Mouse (Mus musculus): Measurements from ENCODE around the gene Gm10799. TPM values are rescaled to one million over a fixed set of nuclear protein-coding genes. Genes with fewer than 3 reads are reported as not detected.
"Not testable (repeated sequence)": the region's sequence is repeated elsewhere in the genome, so short reads cannot be mapped to it uniquely, and the experiment has no call there.

Gene Gm10799
- polyA plus RNA-seq, 1 experiment, result not detected

DNA sequence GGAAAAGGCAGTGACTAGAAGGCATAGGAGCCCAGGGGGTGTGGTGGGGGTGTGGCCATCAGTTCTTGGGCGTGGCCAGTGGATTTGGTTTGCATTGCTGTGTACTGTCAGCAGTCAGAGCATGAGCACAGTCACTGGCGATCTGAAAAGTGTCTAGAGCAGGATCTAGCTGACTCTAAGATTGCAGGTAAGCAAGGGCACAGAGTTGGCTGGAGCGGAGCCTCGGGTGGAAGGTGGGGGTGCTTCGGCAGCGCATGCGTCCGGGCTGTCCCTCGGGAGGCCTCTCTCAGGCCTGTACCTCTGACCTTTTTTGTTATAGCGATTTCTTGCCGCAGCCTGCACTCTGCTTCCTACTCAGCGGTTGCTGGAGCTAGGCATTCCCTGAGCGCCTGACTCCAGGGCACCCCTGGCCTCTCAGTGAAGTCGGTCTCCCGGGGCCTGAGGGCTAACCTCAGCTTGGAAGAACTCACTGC is 27.4 kb upstream of the Gm10799 start, which contains the start of gene Cd59a:
TSS of gene Cd59a (plus strand) at position 61 of the 473 bp plus-strand sequence.
- peak; percentile 48 for TF ChIP-seq POLR2A (IDR thresholded peaks at IDR 0.05; ENCODE audit: low read depth, low read length)
- TF ChIP-seq CTCF (conservative IDR thresholded peaks at IDR 0.05; ENCODE audit: insufficient read depth, insufficient read length, low read depth, low read length), result no peak
- H3K4me3 ChIP-seq (ENCODE audit: insufficient read depth, low read depth, low read length), result peak within 1 kb of the TSS; percentile 79
- peak within 1 kb of the TSS; percentile 94 for H3K27ac ChIP-seq (ENCODE audit: insufficient read depth, low read depth, low read length)
- H3K4me1 ChIP-seq (ENCODE audit: control insufficient read depth, insufficient read depth, low read length), result no peaks in the 10 kb centered on the region; the same call in 1 of the 2 replicates
- H3K36me3 ChIP-seq (ENCODE audit: control insufficient read depth, insufficient read depth, low read length), result no peaks in the 10 kb centered on the region
- WGBS, result 3% methylated on average over 15 of the region's 15 CpGs
- DNase-seq, result peak; percentile 95
- no peaks in the 10 kb centered on the region for H3K27me3 ChIP-seq (replicated peaks; ENCODE audit: control insufficient read depth, insufficient read depth, low read length)

DNA sequence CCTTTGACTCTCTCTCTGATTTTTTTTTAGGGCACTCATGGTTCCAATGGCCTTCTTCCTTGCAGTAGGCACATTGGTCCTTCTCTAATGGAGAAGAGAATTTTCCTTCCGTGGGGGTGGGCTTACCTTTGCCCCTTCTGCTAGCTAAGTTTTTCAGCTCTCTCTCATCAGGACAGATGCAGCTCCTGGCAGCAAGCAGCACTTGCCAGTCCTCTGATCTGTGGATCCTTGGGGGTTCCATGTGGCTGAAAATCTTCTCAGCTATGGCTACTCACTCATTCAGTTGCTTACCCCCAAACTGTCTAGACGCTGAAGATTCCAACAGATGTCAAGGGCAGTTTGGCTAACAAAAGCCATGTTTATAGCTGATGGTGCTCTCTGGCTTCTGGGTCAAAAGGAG is 25.0 kb upstream of the Gm10799 start:
- Histone ChIP-seq H3K4me1 (ENCODE audit: control insufficient read depth, insufficient read depth, low read length) (no peaks in the 10 kb centered on the region; the same call in 1 of the 2 replicates), H3K27ac (ENCODE audit: insufficient read depth, low read depth, low read length) (no peak overlapping the region), H3K36me3 (ENCODE audit: control insufficient read depth, insufficient read depth, low read length) (no peaks in the 10 kb centered on the region), H3K27me3 (replicated peaks; ENCODE audit: control insufficient read depth, insufficient read depth, low read length) (no peaks in the 10 kb centered on the region), H3K4me3 (ENCODE audit: insufficient read depth, low read depth, low read length) (no peak overlapping the region)
- WGBS, result 72% methylated on average over 2 of the region's 2 CpGs
- no peak for TF ChIP-seq CTCF (conservative IDR thresholded peaks at IDR 0.05; ENCODE audit: insufficient read depth, insufficient read length, low read depth, low read length)
- TF ChIP-seq POLR2A (IDR thresholded peaks at IDR 0.05; ENCODE audit: low read depth, low read length), result no peak
- DNase-seq, result no peak

DNA sequence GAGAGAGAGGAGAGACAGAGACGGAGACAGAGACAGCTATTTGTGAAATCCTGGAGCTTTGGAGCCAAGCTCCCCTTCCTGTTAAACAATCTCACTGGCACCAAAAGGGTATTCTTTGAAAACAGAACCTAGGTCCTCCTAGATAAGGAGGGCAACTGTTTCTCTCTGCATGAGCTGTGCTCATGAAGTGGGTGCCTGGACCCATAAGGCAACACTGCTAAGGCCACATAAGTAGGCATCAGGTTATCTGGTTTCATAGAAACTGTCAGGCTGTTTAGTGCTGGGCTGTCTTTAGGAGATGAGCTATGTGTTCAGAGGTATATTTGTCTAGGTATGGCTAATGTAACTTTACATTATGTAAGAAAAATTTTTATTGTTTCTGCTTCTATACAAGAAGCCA is 19.2 kb upstream of the Gm10799 start:
- 80% methylated on average over 1 of the region's 1 CpGs for WGBS
- H3K27me3 ChIP-seq (replicated peaks; ENCODE audit: control insufficient read depth, insufficient read depth, low read length), result not testable (repeated sequence)

DNA sequence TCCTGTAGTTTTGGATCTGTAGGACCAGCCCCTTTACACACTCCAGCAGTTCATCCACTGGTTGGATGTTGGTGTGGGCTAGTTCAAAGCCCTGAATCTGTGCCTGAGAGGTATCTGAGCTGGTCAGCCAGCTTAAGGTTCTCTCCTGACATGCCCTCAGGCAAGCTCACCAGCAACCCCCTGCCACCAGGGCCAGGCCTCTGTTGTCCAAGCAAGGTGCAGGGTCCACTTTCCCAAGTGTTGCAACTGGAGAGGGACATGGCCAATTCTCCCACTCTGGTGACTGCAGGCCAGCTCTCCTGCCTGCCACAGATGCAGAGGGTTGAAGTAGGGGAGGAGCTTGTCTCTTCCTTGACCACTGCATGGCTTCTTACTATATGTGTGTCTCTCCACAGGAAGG is 15.7 kb upstream of the Gm10799 start:
- H3K27me3 ChIP-seq (replicated peaks; ENCODE audit: control insufficient read depth, insufficient read depth, low read length); DNase-seq; H3K4me3 ChIP-seq (ENCODE audit: insufficient read depth, low read depth, low read length); H3K27ac ChIP-seq (ENCODE audit: insufficient read depth, low read depth, low read length); H3K36me3 ChIP-seq (ENCODE audit: control insufficient read depth, insufficient read depth, low read length); H3K4me1 ChIP-seq (ENCODE audit: control insufficient read depth, insufficient read depth, low read length): not testable (repeated sequence)

More for the DNA sequence above, 19.2 kb upstream of the Gm10799 start:
- not testable (repeated sequence) for H3K4me1 ChIP-seq (ENCODE audit: control insufficient read depth, insufficient read depth, low read length); H3K36me3 ChIP-seq (ENCODE audit: control insufficient read depth, insufficient read depth, low read length); H3K4me3 ChIP-seq (ENCODE audit: insufficient read depth, low read depth, low read length); DNase-seq; H3K27ac ChIP-seq (ENCODE audit: insufficient read depth, low read depth, low read length)

DNA sequence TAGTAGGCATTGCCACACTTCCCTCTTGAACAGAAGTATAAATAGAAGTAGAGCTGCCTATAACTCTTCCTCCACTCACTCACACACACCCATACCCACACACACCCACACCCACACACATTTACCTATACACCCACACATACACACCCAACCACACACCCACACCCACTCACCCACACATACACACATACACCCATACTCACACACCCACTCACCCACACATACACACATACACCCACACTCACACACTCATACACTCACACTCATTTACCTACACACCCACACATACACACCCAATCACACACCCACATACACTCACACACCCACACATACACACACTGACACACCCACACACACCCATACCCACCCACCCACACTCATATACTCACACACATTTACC is 14.1 kb upstream of the Gm10799 start:
- no peak for DNase-seq
- no peaks in the 10 kb centered on the region for H3K27me3 ChIP-seq (replicated peaks; ENCODE audit: control insufficient read depth, insufficient read depth, low read length)
- TF ChIP-seq CTCF (conservative IDR thresholded peaks at IDR 0.05; ENCODE audit: insufficient read depth, insufficient read length, low read depth, low read length), result no peak
- no peak for TF ChIP-seq POLR2A (IDR thresholded peaks at IDR 0.05; ENCODE audit: low read depth, low read length)
- no peaks in the 10 kb centered on the region for H3K4me1 ChIP-seq (ENCODE audit: control insufficient read depth, insufficient read depth, low read length)
- no peak overlapping the region for H3K27ac ChIP-seq (ENCODE audit: insufficient read depth, low read depth, low read length)
- no peak overlapping the region for H3K4me3 ChIP-seq (ENCODE audit: insufficient read depth, low read depth, low read length)
- no peaks in the 10 kb centered on the region for H3K36me3 ChIP-seq (ENCODE audit: control insufficient read depth, insufficient read depth, low read length)

DNA sequence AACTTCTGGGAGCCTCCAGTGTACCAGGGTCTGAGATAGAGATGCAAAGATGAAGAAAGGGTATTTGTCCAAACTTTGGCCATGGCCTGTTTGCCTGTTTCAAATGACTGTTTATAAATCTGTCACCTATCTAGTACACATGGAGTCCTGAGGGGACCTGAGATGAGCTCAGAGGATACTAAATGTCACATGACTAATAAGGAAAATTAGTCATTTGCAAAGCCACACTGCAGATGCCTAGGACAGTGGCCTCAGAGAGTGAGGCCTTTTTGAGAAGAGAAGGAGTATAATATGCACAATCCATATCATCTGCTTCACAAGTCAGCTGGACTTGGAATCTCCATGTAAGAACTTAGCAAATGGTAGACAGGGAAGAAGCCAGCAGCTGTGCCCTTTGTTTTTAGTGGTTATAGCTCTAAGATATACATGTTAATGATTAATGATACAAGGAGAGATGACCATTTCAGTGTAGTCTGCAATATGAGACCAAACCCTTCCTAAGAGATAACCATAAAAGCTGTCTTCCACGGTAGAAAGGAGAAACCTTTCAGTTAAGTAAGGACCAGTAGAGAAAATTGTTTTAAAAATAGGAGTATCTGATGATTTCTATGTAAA is 13.2 kb upstream of the Gm10799 start:
- H3K27me3 ChIP-seq (replicated peaks; ENCODE audit: control insufficient read depth, insufficient read depth, low read length); H3K4me1 ChIP-seq (ENCODE audit: control insufficient read depth, insufficient read depth, low read length); H3K36me3 ChIP-seq (ENCODE audit: control insufficient read depth, insufficient read depth, low read length); DNase-seq; H3K4me3 ChIP-seq (ENCODE audit: insufficient read depth, low read depth, low read length); H3K27ac ChIP-seq (ENCODE audit: insufficient read depth, low read depth, low read length): not testable (repeated sequence)
- no CpG with 5 or more reads among the region's 1 CpGs for WGBS

DNA sequence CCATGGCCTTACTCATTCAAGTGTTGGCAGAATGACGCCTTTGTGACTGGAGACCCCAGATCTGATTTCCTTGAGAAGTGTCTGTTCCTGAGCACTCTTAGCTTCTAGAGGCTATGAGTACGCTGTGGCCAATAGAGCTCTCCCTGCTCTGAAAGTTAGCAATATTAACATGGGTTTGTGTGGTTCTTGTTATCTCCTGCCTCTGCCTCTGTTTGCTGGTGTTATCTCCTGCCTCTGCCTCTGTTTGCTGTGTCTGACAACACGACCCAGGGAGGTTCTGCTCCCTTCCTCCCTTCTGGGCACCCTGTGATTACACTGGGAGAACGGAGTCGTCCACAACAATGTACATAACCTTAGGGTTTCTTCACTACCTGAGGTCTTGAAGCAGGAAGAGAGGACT is 9.9 kb upstream of the Gm10799 start:
- 81% methylated on average over 5 of the region's 5 CpGs for WGBS
- not testable (repeated sequence) for H3K4me3 ChIP-seq (ENCODE audit: insufficient read depth, low read depth, low read length); H3K27ac ChIP-seq (ENCODE audit: insufficient read depth, low read depth, low read length); DNase-seq; H3K27me3 ChIP-seq (replicated peaks; ENCODE audit: control insufficient read depth, insufficient read depth, low read length); H3K36me3 ChIP-seq (ENCODE audit: control insufficient read depth, insufficient read depth, low read length); H3K4me1 ChIP-seq (ENCODE audit: control insufficient read depth, insufficient read depth, low read length)

DNA sequence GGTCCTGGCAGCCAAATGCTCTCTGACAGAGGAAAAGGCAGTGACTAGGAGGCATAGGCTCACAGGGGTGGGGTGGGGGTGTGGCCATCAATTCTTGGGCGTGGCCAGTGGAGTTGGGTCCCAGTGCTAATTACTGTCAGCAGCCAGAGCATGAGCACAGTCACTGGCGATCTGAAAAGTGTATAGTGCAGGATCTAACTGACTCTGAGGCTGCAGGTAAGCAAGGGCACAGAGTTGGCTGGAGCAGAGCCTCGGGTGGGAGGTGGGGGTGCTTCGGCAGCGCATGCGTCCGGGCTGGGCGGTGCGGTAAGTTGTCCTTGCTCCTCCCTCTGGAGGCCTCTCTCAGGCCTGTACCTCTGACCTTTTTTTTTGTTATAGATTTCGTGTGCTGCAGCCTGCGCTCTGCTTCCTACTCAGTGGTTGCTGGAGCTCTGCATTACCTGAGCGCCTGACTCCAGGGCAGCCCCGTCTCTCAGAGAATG is 1.4 kb upstream of the Gm10799 start, which contains the start of gene Cd59b:
TSS of gene Cd59b (plus strand) at position 146 of the 482 bp plus-strand sequence.
- Histone ChIP-seq H3K27me3 (replicated peaks; ENCODE audit: control insufficient read depth, insufficient read depth, low read length) (no peaks in the 10 kb centered on the region), H3K4me1 (ENCODE audit: control insufficient read depth, insufficient read depth, low read length) (no peaks in the 10 kb centered on the region), H3K27ac (ENCODE audit: insufficient read depth, low read depth, low read length) (peak within 1 kb of the TSS; percentile 29; the same call in 1 of the 2 replicates), H3K4me3 (ENCODE audit: insufficient read depth, low read depth, low read length) (peak within 1 kb of the TSS; percentile 49), H3K36me3 (ENCODE audit: control insufficient read depth, insufficient read depth, low read length) (no peaks in the 10 kb centered on the region)
- WGBS, result 11% methylated on average over 13 of the region's 13 CpGs
- no peak for TF ChIP-seq POLR2A (IDR thresholded peaks at IDR 0.05; ENCODE audit: low read depth, low read length)
- TF ChIP-seq CTCF (conservative IDR thresholded peaks at IDR 0.05; ENCODE audit: insufficient read depth, insufficient read length, low read depth, low read length), result no peak
- peak; percentile 73 for DNase-seq

DNA sequence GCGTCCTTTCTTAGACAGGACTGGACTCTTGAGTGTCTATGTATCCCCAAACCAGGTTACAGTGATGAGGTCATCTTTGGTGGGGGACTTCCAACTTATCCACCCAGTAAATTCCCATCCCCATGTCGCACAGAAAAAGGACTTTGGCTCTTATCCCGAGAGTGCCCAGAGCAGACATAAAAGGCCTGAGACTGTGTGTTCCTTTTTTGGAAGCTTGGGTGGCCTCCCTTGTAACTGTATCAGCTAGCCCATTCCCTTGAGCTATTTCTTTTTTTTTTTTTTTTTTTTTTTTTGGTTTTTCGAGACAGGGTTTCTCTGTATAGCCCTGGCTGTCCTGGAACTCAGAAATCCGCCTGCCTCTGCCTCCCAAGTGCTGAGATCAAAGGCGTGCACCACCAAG is 2.8 kb downstream of the Gm10799 start, which contains the start of gene Gm10912:
TSS of gene Gm10912 (plus strand) at position 301 of the 400 bp plus-strand sequence.
- 81% methylated on average over 6 of the region's 6 CpGs for WGBS
- H3K36me3 ChIP-seq (ENCODE audit: control insufficient read depth, insufficient read depth, low read length); H3K27me3 ChIP-seq (replicated peaks; ENCODE audit: control insufficient read depth, insufficient read depth, low read length); DNase-seq; H3K4me1 ChIP-seq (ENCODE audit: control insufficient read depth, insufficient read depth, low read length); H3K4me3 ChIP-seq (ENCODE audit: insufficient read depth, low read depth, low read length); H3K27ac ChIP-seq (ENCODE audit: insufficient read depth, low read depth, low read length): not testable (repeated sequence)
